Mouse (Mus musculus): ENCODE data around the gene Armcx1. TPM values are rescaled to one million over a fixed set of nuclear protein-coding genes. Genes with fewer than 3 reads are reported as not detected.
"Not testable (repeated sequence)": the region's sequence is repeated elsewhere in the genome, so short reads cannot be mapped to it uniquely, and the experiment has no call there.

Gene Armcx1
- 41.4 and 48.4 TPM in 2 replicates for polyA plus RNA-seq (2016; fragmentation: Nextera tagmentation; extraction: Ambion mirVana)

DNA sequence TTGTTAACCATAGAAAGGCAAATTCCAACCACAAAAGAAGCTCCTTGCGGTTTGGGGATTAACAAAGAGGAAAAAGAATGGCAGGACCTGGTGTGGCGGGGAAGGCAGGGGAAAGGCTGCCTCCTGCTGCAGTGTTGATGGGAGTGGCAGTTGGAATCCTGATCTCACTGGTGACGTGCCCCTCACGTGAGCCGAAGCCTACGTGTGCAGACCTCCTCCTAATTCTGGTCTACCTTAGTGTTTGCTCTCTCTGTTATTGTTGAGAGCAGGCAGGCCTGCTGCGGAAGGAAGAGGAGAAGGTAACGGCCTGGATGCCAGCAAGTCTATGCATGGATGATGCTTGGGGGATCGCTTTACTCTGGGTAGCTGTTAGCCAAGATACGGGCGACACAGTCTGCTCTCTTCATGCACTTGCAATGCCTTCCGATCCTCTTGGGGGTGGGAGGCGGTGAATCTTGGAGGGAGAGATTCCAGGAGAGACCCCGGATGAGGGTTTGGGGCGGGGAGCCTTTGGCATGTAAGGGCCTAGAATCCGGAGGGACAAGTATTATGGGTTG, at the start of gene Armcx1:
Gene Armcx1 (plus strand): TSS at position 212 of the 557 bp plus-strand sequence.
- DNase-seq (ENCODE audit: low spot score) = peak; percentile 90
- Histone ChIP-seq H3K27me3 (ENCODE audit: insufficient read depth, poor library complexity, severe bottlenecking) (no peaks in the 10 kb centered on the region), H3K4me1 (no peaks in the 10 kb centered on the region), H3K4me3 (peak within 1 kb of the TSS; percentile 62), H3K9me3 (no peaks in the 10 kb centered on the region), H3K36me3 (peaks cover 11% of the 10 kb centered on the region), H3K27ac (peak within 1 kb of the TSS; percentile 91)
- whole genome bisulfite sequencing = 18% methylated on average over 16 of the region's 16 CpGs

- Histone ChIP-seq H3K36me3 (no peaks in the 10 kb centered on the region), H3K27me3 (ENCODE audit: insufficient read depth, poor library complexity, severe bottlenecking) (no peaks in the 10 kb centered on the region), H3K4me3 (no peak overlapping the region), H3K4me1 (no peaks in the 10 kb centered on the region), H3K27ac (no peak overlapping the region), H3K9me3 (no peaks in the 10 kb centered on the region)
- 47% methylated on average over 5 of the region's 5 CpGs for WGBS
- DNase-seq (ENCODE audit: low spot score) = no peak
Observed at GRCm38 (mm10) chrX:134675022-134675421, 42.7 kb upstream of the Armcx1 start.

DNA sequence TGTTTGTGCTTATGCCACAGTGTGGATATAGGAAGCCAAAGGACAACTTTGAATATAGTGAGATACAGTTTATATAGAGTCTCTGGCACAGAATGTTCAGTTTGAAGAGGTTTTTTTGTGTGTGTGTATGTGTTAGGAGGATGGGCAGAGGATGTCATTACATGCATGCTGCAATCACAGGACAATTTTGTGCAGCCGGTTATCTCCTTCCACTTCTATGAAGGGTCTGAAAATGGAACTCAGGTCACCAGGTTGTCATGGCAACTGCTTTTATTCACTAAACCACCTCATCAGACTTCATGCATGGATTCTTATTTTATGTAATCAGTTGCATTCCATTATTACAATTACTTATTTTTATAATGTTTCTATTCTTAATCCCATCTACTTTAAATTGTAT, 41.8 kb upstream of the Armcx1 start:
- Histone ChIP-seq H3K27ac (no peak overlapping the region), H3K27me3 (ENCODE audit: insufficient read depth, poor library complexity, severe bottlenecking) (no peaks in the 10 kb centered on the region), H3K9me3 (no peaks in the 10 kb centered on the region), H3K4me1 (no peaks in the 10 kb centered on the region), H3K36me3 (no peaks in the 10 kb centered on the region), H3K4me3 (no peak overlapping the region)
- 71% methylated on average over 1 of the region's 1 CpGs for WGBS
- DNase-seq (ENCODE audit: low spot score) = no peak

DNA sequence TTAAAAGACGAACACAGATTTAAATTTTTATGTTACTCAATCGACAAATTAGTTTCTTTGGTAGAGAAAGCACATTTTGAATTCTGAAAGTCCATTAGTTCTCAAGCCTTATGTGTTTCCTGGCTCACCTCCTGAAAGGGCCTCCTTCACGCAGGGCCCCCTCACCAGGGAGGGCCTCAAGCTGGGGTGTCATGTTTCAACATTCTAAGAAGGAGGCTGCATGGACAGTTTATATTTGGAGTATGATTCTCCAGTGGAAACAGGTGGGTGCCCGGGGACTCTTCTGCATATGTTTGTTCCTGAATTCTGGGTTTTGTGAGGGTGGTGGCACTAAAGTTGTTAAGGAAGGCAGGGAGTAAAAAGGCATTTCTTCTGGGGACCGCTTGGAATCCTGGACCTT, 32.8 kb upstream of the Armcx1 start:
- H3K36me3 ChIP-seq = peaks cover 15% of the 10 kb centered on the region
- no peak for DNase-seq (ENCODE audit: low spot score)
- peak overlapping the region; percentile 77 for H3K27ac ChIP-seq

GRCm38 (mm10) chrX:134686267-134686666, 31.5 kb upstream of the Armcx1 start, which contains the start of gene Armcx4:
TSS of gene Armcx4 (plus strand) at chrX:134686519.
- Histone ChIP-seq H3K9me3 (no peaks in the 10 kb centered on the region), H3K36me3 (peaks cover 29% of the 10 kb centered on the region), H3K4me3 (peak within 1 kb of the TSS; percentile 67), H3K27ac (peak within 1 kb of the TSS; percentile 91), H3K27me3 (ENCODE audit: insufficient read depth, poor library complexity, severe bottlenecking) (peaks cover 6% of the 10 kb centered on the region; the same call in 1 of the 2 replicates), H3K4me1 (no peaks in the 10 kb centered on the region)
- DNase-seq (ENCODE audit: low spot score) = peak; percentile 93
- 18% methylated on average over 33 of the region's 33 CpGs for WGBS

More for the DNA sequence above, 32.8 kb upstream of the Armcx1 start:
- Histone ChIP-seq H3K4me3 (peak overlapping the region; percentile 67), H3K4me1 (no peaks in the 10 kb centered on the region), H3K9me3 (no peaks in the 10 kb centered on the region), H3K27me3 (ENCODE audit: insufficient read depth, poor library complexity, severe bottlenecking) (peaks cover 6% of the 10 kb centered on the region; the same call in 1 of the 2 replicates)
- WGBS = 40% methylated on average over 5 of the region's 5 CpGs

DNA sequence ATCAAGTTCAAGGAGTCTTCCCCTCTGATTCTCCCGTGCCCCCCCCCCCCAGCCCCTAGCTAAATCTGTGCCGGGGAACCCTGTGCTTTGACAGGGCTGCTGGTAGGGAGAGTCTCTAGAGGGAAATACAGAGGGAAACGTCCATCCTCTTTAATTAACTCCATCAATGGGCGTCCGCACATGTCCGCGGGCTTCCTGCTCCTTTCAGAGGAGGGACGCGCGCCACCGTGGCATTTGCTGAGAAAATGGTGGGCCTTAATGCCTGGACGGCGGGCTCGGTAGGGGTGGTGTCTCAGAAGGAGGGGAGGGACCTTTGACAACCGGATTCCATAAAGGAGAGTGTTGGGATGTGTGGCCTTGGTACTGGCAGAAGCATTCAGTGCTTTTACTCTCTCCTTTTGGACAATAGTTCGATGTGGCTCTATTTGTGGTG, 31.0 kb upstream of the Armcx1 start:
- H3K4me3 ChIP-seq = peak overlapping the region; percentile 67
- WGBS = 10% methylated on average over 16 of the region's 16 CpGs
- H3K9me3 ChIP-seq = no peaks in the 10 kb centered on the region
- H3K27ac ChIP-seq = peak overlapping the region; percentile 91
- no peaks in the 10 kb centered on the region for H3K4me1 ChIP-seq
- peaks cover 34% of the 10 kb centered on the region for H3K36me3 ChIP-seq
- peaks cover 6% of the 10 kb centered on the region; the same call in 1 of the 2 replicates for H3K27me3 ChIP-seq (ENCODE audit: insufficient read depth, poor library complexity, severe bottlenecking)
- DNase-seq (ENCODE audit: low spot score) = peak; percentile 80

GRCm38 (mm10) chrX:134689676-134690075, 28.1 kb upstream of the Armcx1 start:
- Histone ChIP-seq H3K27me3 (ENCODE audit: insufficient read depth, poor library complexity, severe bottlenecking) (peaks cover 11% of the 10 kb centered on the region; the same call in 1 of the 2 replicates), H3K4me3 (no peak overlapping the region), H3K36me3 (peaks cover 61% of the 10 kb centered on the region), H3K9me3 (no peaks in the 10 kb centered on the region), H3K4me1 (no peaks in the 10 kb centered on the region), H3K27ac (no peak overlapping the region)
- 81% methylated on average over 2 of the region's 2 CpGs for WGBS
- DNase-seq (ENCODE audit: low spot score) = no peak

DNA sequence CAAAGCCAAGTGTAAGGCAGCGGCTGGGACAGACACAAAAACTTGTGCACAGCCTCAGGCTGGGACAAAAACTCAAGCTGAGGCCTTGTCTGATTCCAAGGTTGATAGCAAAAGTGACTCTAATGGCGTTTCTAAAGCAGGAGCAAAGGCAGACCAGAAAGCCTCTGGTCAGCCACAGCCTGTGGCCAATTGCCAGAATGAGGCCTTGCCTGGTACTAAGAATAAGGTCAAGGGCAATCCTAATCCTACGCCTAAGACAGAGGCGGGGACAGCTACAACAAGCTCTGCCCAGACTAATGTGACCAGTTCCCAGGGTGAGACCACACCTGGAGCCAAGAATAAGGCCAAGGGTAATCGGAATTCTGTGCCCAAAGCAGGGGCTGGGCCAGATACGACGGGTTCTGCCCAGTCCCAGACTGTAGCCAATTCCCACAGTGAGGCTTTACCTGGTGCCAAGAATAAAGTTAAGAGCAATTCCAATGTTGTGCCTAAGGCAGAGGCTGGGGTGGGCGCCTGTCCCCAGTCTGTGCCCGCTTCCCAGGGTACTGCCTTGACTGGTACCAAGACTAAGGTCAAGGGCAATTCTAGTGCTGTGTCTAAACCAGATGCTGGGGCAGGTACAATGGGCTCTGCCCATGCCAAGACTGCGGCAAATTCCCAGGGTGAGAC, 26.8 kb upstream of the Armcx1 start:
- WGBS = 88% methylated on average over 10 of the region's 10 CpGs
- peaks cover 68% of the 10 kb centered on the region for H3K36me3 ChIP-seq
- no peaks in the 10 kb centered on the region for H3K4me1 ChIP-seq
- no peak overlapping the region for H3K27ac ChIP-seq
- peaks cover 11% of the 10 kb centered on the region; the same call in 1 of the 2 replicates for H3K27me3 ChIP-seq (ENCODE audit: insufficient read depth, poor library complexity, severe bottlenecking)
- no peaks in the 10 kb centered on the region for H3K9me3 ChIP-seq
- no peak overlapping the region for H3K4me3 ChIP-seq
- no peak for DNase-seq (ENCODE audit: low spot score)

DNA sequence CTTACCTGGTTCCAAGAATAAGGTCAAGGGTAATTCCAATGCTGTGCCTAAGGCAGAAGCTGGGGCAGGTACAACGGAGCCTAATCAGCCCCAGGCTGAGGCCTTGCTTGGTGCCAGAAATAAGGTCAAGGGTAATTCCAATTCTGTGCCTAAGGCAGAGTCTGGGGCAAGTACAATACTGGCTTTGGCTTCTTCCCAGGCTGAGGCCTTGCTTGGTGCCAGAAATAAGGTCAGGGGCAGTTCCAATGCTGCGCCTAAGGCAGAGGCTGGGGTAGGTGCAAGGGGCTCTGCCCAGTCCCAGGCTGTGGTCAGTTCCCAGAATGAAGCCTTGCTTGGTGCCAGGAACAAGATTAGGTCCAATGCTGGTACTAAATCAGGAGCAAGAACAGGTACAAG, 26.2 kb upstream of the Armcx1 start:
- Histone ChIP-seq H3K27ac (no peak overlapping the region), H3K4me1 (no peaks in the 10 kb centered on the region), H3K4me3 (no peak overlapping the region), H3K9me3 (no peaks in the 10 kb centered on the region), H3K27me3 (ENCODE audit: insufficient read depth, poor library complexity, severe bottlenecking) (peaks cover 6% of the 10 kb centered on the region; the same call in 1 of the 2 replicates), H3K36me3 (peaks cover 68% of the 10 kb centered on the region)
- DNase-seq (ENCODE audit: low spot score) = no peak
- 95% methylated on average over 2 of the region's 2 CpGs for WGBS

DNA sequence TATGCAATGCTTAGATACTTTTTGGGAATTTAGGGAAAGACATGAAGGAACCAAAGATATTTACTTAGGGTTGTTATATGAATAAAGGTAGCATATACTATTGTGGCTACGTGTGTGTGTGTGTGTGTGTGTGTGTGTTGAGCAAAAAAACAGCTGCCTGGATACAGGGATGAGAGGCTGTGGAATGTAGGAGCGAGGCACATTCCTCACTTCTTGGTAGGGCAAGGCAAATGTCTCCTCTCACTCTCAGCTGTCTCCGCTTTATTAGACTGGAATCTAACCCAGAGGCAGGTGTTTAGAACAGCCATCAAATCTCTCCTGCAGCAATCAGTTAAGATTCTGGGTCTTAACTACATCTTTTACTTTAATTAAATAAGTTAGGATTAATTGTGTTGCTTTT, 900 bp upstream of the Armcx1 start:
- Histone ChIP-seq H3K36me3 (peaks cover 11% of the 10 kb centered on the region), H3K4me3 (no peak overlapping the region), H3K27me3 (ENCODE audit: insufficient read depth, poor library complexity, severe bottlenecking) (no peaks in the 10 kb centered on the region), H3K4me1 (no peaks in the 10 kb centered on the region), H3K27ac (no peak overlapping the region), H3K9me3 (no peaks in the 10 kb centered on the region)
- 31% methylated on average over 3 of the region's 3 CpGs for WGBS
- no peak for DNase-seq (ENCODE audit: low spot score)

GRCm38 (mm10) chrX:134718524-134718923, 761 bp downstream of the Armcx1 start:
- Histone ChIP-seq H3K27me3 (ENCODE audit: insufficient read depth, poor library complexity, severe bottlenecking) (no peaks in the 10 kb centered on the region), H3K36me3 (peaks cover 11% of the 10 kb centered on the region), H3K9me3 (no peaks in the 10 kb centered on the region), H3K4me1 (no peaks in the 10 kb centered on the region), H3K4me3 (peak overlapping the region; percentile 62), H3K27ac (peak overlapping the region; percentile 91)
- peak; percentile 87 for DNase-seq (ENCODE audit: low spot score)
- 15% methylated on average over 14 of the region's 14 CpGs for WGBS

DNA sequence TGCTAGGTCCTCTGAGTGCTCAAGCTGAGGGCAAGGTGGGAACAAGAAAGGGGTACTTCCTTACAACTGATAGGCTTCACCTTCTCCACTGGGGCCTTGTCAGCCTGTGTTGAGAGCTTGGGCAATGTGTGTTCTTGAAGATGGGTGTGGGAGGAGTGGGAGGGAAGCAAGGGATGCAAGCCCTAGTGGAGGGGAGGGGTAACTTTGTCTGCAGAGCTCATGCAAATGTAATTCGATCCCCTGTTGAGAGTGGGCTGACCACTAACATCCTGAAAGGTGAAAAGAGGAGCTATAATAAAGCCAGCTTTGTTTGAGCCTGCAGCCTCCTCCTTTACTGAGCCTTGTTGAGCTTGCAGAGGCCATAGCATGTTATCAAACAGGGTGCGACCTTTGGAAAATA, 6.0 kb downstream of the Armcx1 start:
- not testable (repeated sequence) for DNase-seq (ENCODE audit: low spot score); H3K9me3 ChIP-seq; H3K27me3 ChIP-seq (ENCODE audit: insufficient read depth, poor library complexity, severe bottlenecking); H3K4me1 ChIP-seq; H3K4me3 ChIP-seq; H3K27ac ChIP-seq
- 34% methylated on average over 2 of the region's 2 CpGs for WGBS
- H3K36me3 ChIP-seq = peaks cover 11% of the 10 kb centered on the region

DNA sequence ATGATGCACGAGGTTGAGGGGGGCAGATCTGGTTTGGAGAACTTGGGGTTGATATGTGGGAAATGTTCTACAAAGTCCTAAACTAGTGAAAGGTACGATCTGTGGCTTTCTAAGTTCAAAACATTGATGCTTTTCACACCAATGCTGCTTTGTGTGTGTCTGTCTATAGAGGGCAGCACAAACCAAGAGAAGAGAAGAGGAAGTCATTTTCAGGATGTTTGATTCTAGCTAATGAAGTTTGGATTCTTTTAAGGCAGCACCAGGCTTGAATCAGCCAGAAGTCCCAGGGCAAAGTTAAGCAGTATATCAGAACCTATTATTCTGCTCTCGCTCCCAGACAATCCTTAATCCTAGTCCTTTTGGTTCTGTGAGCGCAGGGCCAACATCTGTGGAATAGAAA, 12.0 kb downstream of the Armcx1 start:
- DNase-seq (ENCODE audit: low spot score) = no peak
- peaks cover 7% of the 10 kb centered on the region; the same call in 1 of the 2 replicates for H3K27me3 ChIP-seq (ENCODE audit: insufficient read depth, poor library complexity, severe bottlenecking)
- H3K4me3 ChIP-seq = no peak overlapping the region
- H3K27ac ChIP-seq = no peak overlapping the region
- no peaks in the 10 kb centered on the region for H3K36me3 ChIP-seq
- WGBS = 48% methylated on average over 4 of the region's 4 CpGs
- no peaks in the 10 kb centered on the region for H3K9me3 ChIP-seq
- H3K4me1 ChIP-seq = no peaks in the 10 kb centered on the region
